Mouse (Mus musculus) forebrain, postnatal 0 days (tissue): ENCODE measurements around the gene Rplp2. TPM values are rescaled to one million over a fixed set of nuclear protein-coding genes. Genes with fewer than 3 reads are reported as not detected.
"Not testable (repeated sequence)": the region's sequence is repeated elsewhere in the genome, so short reads cannot be mapped to it uniquely, and the experiment has no call there.

Source experiments
- ATAC-seq: fragments of 200-750 bp; cut with Nextera tagmentation; 2 replicates; pipeline ENCODE4 v1.8.0; 2017; ENCODE audit warnings: mild to moderate bottlenecking, moderate library complexity
- DNase-seq: peaks from one replicate; pipeline ENCODE4 v3.0.0-alpha.2; 2015
- H3K27ac ChIP-seq: fragments of 300-500 bp; sonication (generic); 2 replicates; pipeline ENCODE4 v1.5.1; 2014; ENCODE audit warnings: low read depth, mild to moderate bottlenecking, antibody characterized with exemption, low read length, moderate library complexity, mixed read lengths
- H3K27me3 ChIP-seq: fragments of 300-500 bp; sonication (generic); 2 replicates; pipeline ENCODE4 v1.6.1; 2014; ENCODE audit warnings: mild to moderate bottlenecking, low read length, mixed read lengths; ENCODE audit not compliant: insufficient read depth
- H3K36me3 ChIP-seq: fragments of 300-500 bp; sonication (generic); 2 replicates; pipeline ENCODE4 v1.6.1; 2014; ENCODE audit warnings: mild to moderate bottlenecking, moderate library complexity; ENCODE audit not compliant: insufficient read depth
- H3K4me1 ChIP-seq: fragments of 300-500 bp; sonication (generic); 2 replicates; pipeline ENCODE4 v1.6.1; 2014; ENCODE audit warnings: antibody characterized with exemption; ENCODE audit not compliant: insufficient read depth
- H3K4me2 ChIP-seq: fragments of 300-500 bp; sonication (generic); 2 replicates; pipeline ENCODE4 v1.6.1; 2014; ENCODE audit warnings: low read depth, mild to moderate bottlenecking, moderate library complexity
- H3K4me3 ChIP-seq: fragments of 300-500 bp; sonication (generic); 2 replicates; pipeline ENCODE4 v1.5.1; 2014; ENCODE audit warnings: low read depth, low read length, mixed read lengths
- H3K9ac ChIP-seq: fragments of 300-500 bp; sonication (generic); 2 replicates; pipeline ENCODE4 v1.6.1; 2014; ENCODE audit warnings: mild to moderate bottlenecking
- H3K9me3 ChIP-seq: fragments of 300-500 bp; sonication (generic); 2 replicates; pipeline ENCODE4 v1.6.1; 2016; ENCODE audit warnings: low read length
- CTCF ChIP-seq: sonication (generic); IDR thresholded peaks from 2 replicates; pipeline ENCODE4 v1.5.1; 2016; ENCODE audit warnings: antibody characterized with exemption, control low read depth, low read depth
- WGBS: fragments of 180-500 bp; shearing (Covaris S2); extraction: QIAGEN DNeasy Blood & Tissue Kit; methylation state at CpG from one replicate; pipeline ENCODE4 v1.1.7; 2014; 5-methylcytosine and 5-hydroxymethylcytosine counted together
- polyA plus RNA-seq: library from polyadenylated mRNA; unstranded; fragments of >200 nt; fragmentation: Nextera tagmentation; extraction: Ambion mirVana; gene quantifications from 2 replicates; pipeline ENCODE4 v1.2.1, GENCODE M21; 2015
- total RNA-seq: library from RNA; depleted of rRNA; stranded (reverse); fragments of >200 nt; gene quantifications from 2 replicates; pipeline ENCODE4 v1.2.3, GENCODE M21; 2014

Rplp2 gene
- total and polyA plus RNA-seq, 2 experiments from 2014 or later, result 312 to 868 TPM

DNA sequence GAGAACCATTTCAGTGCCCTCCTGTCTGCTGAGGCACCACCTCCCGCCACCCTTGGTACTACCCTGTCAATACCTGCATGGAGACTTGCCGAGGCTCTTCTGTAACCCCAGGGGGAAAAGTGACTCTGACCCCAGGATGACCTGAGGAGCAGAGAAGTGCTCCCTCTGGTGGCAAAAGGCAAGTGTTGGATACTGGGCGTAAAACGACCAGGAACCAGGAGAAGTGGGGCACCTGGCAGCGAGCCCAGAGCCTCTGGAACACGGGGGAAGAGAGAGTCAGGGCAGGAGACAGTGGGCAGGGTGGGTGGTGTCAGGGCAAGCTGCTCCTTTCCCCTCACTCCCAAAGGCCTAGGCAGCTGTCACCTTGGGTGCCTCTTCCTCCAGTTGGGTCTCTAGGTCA is 6.6 kb upstream of the Rplp2 start:
- peak; percentile 35 for DNase-seq
- no peak overlapping the region for H3K4me2 ChIP-seq
- no peak overlapping the region for H3K27ac ChIP-seq
- H3K4me3 ChIP-seq, result no peak overlapping the region
- no peak overlapping the region for H3K9ac ChIP-seq
- peak; percentile 68 for TF ChIP-seq CTCF
- no peaks in the 10 kb centered on the region for H3K27me3 ChIP-seq
- 28% methylated on average over 6 of the region's 6 CpGs for WGBS
- H3K36me3 ChIP-seq, result peaks cover 6% of the 10 kb centered on the region
- no peak for ATAC-seq
- H3K4me1 ChIP-seq, result peaks cover 18% of the 10 kb centered on the region
- no peaks in the 10 kb centered on the region for H3K9me3 ChIP-seq

DNA sequence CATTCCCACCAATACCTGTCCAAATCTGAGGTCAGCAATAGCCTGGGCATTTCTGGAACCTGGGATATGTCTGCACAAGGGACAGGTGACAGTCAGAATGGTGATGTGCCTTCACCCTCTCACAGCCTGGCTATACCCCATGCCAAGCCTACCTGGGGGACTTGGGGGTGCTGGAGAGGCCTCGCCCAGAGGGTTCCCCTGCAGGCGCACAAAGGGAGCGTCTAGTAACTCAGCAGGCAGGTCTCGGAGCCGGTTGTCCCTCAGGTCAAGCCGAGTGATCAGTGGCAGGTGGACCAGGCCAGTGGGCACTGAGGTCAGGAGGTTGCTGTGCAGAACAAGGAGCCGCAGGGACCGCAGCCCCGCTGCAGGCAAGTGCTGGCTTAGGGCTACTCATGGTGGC is 5.7 kb upstream of the Rplp2 start:
- WGBS, result 93% methylated on average over 9 of the region's 9 CpGs
- H3K9ac ChIP-seq, result no peak overlapping the region
- no peak overlapping the region for H3K4me3 ChIP-seq
- no peak overlapping the region for H3K4me2 ChIP-seq
- no peak for ATAC-seq
- H3K27ac ChIP-seq, result no peak overlapping the region
- H3K27me3 ChIP-seq, result no peaks in the 10 kb centered on the region
- no peaks in the 10 kb centered on the region for H3K9me3 ChIP-seq
- no peak for DNase-seq
- peaks cover 12% of the 10 kb centered on the region for H3K4me1 ChIP-seq
- TF ChIP-seq CTCF, result no peak
- H3K36me3 ChIP-seq, result peaks cover 6% of the 10 kb centered on the region

DNA sequence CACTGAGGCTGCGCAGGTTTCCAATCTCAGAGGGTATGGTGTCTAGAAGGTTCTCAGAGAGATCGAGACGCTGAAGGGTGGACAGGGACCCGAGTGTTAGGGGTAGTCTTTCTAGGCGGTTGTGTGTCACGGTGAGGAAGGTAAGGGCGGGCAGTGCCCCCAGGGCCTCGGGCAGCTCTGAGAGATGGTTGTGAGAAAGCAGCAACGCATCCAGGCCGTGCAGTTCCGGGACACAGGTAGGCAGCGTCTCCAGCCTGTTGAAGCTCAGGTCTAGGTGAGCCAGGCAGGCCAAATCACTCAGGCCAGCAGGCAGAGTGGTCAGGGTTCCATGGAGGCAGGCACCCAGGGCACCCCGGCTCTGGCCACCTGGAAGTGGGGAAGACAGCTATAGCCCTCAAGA is 5.0 kb upstream of the Rplp2 start:
- Histone ChIP-seq H3K27me3 (no peaks in the 10 kb centered on the region), H3K4me1 (peaks cover 14% of the 10 kb centered on the region), H3K36me3 (peaks cover 6% of the 10 kb centered on the region), H3K4me2 (no peak overlapping the region), H3K27ac (no peak overlapping the region), H3K4me3 (no peak overlapping the region), H3K9ac (no peak overlapping the region), H3K9me3 (no peaks in the 10 kb centered on the region)
- DNase-seq (no peak), ATAC-seq (no peak)
- 94% methylated on average over 13 of the region's 13 CpGs for WGBS
- no peak for TF ChIP-seq CTCF

DNA sequence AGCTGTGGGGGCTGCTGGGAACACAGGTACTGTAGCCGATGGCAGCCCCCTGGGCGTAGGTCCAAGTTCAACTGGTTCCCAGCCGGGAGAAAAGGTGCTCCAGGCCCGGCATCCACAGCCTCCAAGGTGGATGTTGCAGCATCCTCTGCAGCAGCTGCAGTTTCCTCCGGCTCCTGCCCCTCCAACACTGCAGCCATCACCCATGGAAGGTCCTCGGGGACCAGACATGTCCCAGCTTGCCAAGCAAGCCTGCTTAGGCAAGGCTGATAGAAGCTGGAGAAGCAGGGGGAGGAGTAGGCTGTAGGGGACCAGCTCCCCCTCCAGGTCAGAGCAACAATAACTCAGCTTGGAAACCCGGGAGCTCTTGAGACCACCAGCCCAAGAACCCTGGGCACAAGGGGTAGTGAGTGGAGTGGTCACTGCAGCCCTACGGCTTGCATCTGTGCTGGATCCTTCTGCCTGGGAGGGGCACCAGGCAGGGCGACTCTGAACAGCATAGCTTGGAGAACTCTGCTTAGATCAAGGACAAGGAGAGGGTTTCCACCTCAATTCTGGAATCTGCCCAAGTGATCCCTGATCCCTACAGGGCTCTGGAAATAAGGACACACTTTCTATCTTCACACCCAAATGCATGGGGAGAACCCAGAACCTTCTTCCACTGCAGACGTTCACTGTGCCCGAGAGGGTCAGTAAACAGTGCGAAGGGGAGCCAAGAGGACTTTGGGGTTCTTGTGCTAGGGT is 3.9 kb upstream of the Rplp2 start:
- no peak overlapping the region for H3K27ac ChIP-seq
- ATAC-seq, result no peak

DNA sequence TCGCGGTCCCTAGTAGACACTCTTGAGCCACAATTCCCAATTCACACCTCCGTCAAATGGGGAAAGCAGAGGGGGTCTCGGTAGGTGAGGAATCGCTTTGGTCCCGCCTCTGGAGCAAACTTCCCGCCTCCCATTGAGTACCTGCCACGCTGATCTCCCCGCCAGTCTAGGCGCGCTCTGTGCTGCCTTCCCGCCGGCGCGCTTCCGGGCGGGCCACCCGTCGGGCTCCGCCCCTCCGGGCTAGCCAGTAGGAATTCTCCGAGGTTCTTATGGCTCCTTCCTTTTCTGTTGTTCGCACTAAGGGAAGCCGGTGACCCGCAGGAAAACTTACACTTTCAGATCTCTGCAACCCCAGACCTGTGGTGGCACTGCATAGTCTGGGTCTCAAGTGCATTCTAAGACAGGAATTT is 3.3 kb upstream of the Rplp2 start, which contains the start of gene Pidd1:
Gene Pidd1, minus strand, starts transcription at position 198 of the 410 bp plus-strand sequence.
- Histone ChIP-seq H3K9me3 (no peaks in the 10 kb centered on the region), H3K4me2 (peak within 1 kb of the TSS; percentile 62), H3K9ac (peak within 1 kb of the TSS; percentile 37), H3K4me3 (peak within 1 kb of the TSS; percentile 36), H3K4me1 (peaks cover 11% of the 10 kb centered on the region; the same call in 1 of the 2 replicates), H3K27me3 (no peaks in the 10 kb centered on the region), H3K36me3 (peaks cover 6% of the 10 kb centered on the region), H3K27ac (no peak within 1 kb of the TSS)
- WGBS, result under 1% methylated on average over 25 of the region's 25 CpGs
- peak; percentile 23; the same call in 1 of the 2 replicates for ATAC-seq
- TF ChIP-seq CTCF, result no peak
- DNase-seq, result peak; percentile 72

More for the DNA sequence above, 3.9 kb upstream of the Rplp2 start:
- Histone ChIP-seq H3K36me3 (peaks cover 6% of the 10 kb centered on the region), H3K27me3 (no peaks in the 10 kb centered on the region), H3K9ac (peak overlapping the region; percentile 37), H3K9me3 (no peaks in the 10 kb centered on the region), H3K4me1 (peaks cover 9% of the 10 kb centered on the region), H3K4me3 (peak overlapping the region; percentile 36), H3K4me2 (peak overlapping the region; percentile 62)
- 19% methylated on average over 12 of the region's 12 CpGs for WGBS
- peak; percentile 42; the same call in 1 of the 2 replicates for TF ChIP-seq CTCF
- DNase-seq, result peak; percentile 33

DNA sequence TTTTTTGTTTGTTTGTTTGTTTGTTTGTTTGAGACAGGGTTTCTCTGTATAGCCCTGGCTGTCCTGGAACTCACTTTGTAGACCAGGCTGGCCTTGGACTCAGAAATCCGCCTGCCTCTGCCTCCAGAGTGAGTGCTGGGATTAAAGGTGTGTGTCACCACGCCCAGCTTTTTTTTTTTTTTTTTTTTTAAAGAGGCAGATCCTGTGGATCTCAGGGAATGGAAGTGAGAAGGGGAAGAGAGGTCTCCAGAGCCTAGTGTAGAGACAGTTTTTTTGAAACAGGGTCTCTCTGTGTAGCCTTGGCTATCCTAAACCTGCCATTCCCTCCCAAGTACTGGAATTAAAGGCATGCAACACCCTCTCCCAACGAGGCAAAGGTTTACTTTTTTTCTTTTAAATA is 796 bp upstream of the Rplp2 start:
- WGBS, result 91% methylated on average over 3 of the region's 3 CpGs

DNA sequence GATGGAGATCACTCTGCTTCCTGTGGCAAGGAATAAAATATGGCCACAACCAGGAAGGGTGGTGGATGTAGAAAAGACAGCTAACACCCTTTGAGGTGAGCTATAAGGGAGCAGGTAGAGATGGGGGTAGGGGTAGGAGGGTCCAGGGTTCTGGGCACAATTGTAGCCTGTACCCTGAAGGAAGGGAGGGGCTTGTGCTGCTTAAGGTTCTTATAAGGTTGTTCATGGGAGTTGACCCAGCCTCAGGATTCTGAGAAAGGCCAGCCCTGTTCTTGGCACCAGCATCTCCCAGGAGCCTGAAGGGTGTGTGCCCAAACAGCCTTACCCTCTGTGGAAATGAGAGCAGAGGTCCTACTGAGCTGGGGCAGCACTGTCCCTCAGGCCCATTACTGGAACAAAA is 4.8 kb downstream of the Rplp2 start:
- H3K36me3 ChIP-seq, result peaks cover 33% of the 10 kb centered on the region
- H3K4me2 ChIP-seq, result no peak overlapping the region
- TF ChIP-seq CTCF, result no peak
- no peak overlapping the region for H3K4me3 ChIP-seq
- no peak overlapping the region for H3K9ac ChIP-seq
- no peaks in the 10 kb centered on the region for H3K9me3 ChIP-seq
- DNase-seq (no peak), ATAC-seq (no peak)
- no peak overlapping the region for H3K27ac ChIP-seq
- H3K27me3 ChIP-seq, result no peaks in the 10 kb centered on the region
- H3K4me1 ChIP-seq, result peaks cover 15% of the 10 kb centered on the region

More for the DNA sequence above, 796 bp upstream of the Rplp2 start:
- ATAC-seq, H3K9ac ChIP-seq, H3K4me3 ChIP-seq, DNase-seq, H3K27me3 ChIP-seq, H3K9me3 ChIP-seq, H3K4me2 ChIP-seq, H3K27ac ChIP-seq: not testable (repeated sequence)
- H3K4me1 ChIP-seq, result peaks cover 11% of the 10 kb centered on the region; the same call in 1 of the 2 replicates
- peaks cover 22% of the 10 kb centered on the region for H3K36me3 ChIP-seq
